Comparison of ENCODE assay signal across 8 mouse cellular contexts in genomic region chr4:62964844-62965496, GRCm38 (mm10). TPM values are rescaled to one million over a fixed set of nuclear protein-coding genes. Genes with fewer than 3 reads are reported as not detected.
DNase-seq lines count a peak whose midpoint lies in the region; ATAC-seq lines count a peak whose summit lies in the region.

No protein-coding gene starts in this region.

- no peaks in the 10 kb centered on the region for H3K4me1 ChIP-seq in hindbrain, embryonic 16.5 days (ENCODE audit: control insufficient read depth, insufficient read depth, low read depth, low read length)
- H3K4me1 ChIP-seq in midbrain, embryonic 15.5 days: peaks cover 12% of the 10 kb centered on the region

- no peaks in the 10 kb centered on the region for H3K9me3 ChIP-seq in hindbrain, embryonic 16.5 days (ENCODE audit: control insufficient read depth, low read length)
- H3K9me3 ChIP-seq in midbrain, embryonic 15.5 days: no peaks in the 10 kb centered on the region

- DNase-seq in cerebellum, adult 18-20 months: peak; percentile 5 to 11
- DNase-seq in cerebellum, adult 11 months: no peak
- peak; percentile 15 for DNase-seq in right cerebral cortex, postnatal 4 days
- no peak for DNase-seq in right cerebral cortex, adult 2 months (ENCODE audit: low spot score in 2 of 2)
- DNase-seq in layer of hippocampus, adult 11-12 months (ENCODE audit: low spot score): no peak

- peak overlapping the region; percentile 71 for H3K4me2 ChIP-seq in hindbrain, embryonic 16.5 days (ENCODE audit: low read length)
- peak overlapping the region; percentile 86 for H3K4me2 ChIP-seq in midbrain, embryonic 15.5 days

- ATAC-seq in hindbrain, embryonic 16.5 days: peak; percentile 66
- ATAC-seq in midbrain, embryonic 15.5 days (replicated peaks): peak; percentile 69
- ATAC-seq in erythroid progenitor cell, adult 5-6 weeks (replicated peaks; ENCODE audit: low FRiP score, poor library complexity, severe bottlenecking): no peak

- peak overlapping the region; percentile 90 for H3K27ac ChIP-seq in hindbrain, embryonic 16.5 days (ENCODE audit: low read depth, low read length)
- H3K27ac ChIP-seq in midbrain, embryonic 15.5 days: peak overlapping the region; percentile 90

- WGBS in hindbrain, embryonic 16.5 days: 2% methylated on average over 24 of the region's 52 CpGs
- WGBS in midbrain, embryonic 15.5 days: 1% methylated on average over 38 of the region's 52 CpGs

- no peaks in the 10 kb centered on the region for H3K36me3 ChIP-seq in hindbrain, embryonic 16.5 days (ENCODE audit: control insufficient read depth, insufficient read depth, low read length)
- no peaks in the 10 kb centered on the region for H3K36me3 ChIP-seq in midbrain, embryonic 15.5 days (replicated peaks)

- H3K27me3 ChIP-seq in hindbrain, embryonic 16.5 days (replicated peaks; ENCODE audit: control insufficient read depth, insufficient read depth, low read length): no peaks in the 10 kb centered on the region
- H3K27me3 ChIP-seq in midbrain, embryonic 15.5 days (replicated peaks): no peaks in the 10 kb centered on the region

- H3K9ac ChIP-seq in hindbrain, embryonic 16.5 days (ENCODE audit: low read depth, low read length): peak overlapping the region; percentile 100
- H3K9ac ChIP-seq in midbrain, embryonic 15.5 days: peak overlapping the region; percentile 95

- peak overlapping the region; percentile 92 for H3K4me3 ChIP-seq in hindbrain, embryonic 16.5 days (ENCODE audit: low read length)
- H3K4me3 ChIP-seq in midbrain, embryonic 15.5 days: peak overlapping the region; percentile 82

RNA-seq across cellular contexts. Expression of gene Zfp618, which starts 0.4 kb away (rescaled TPM):
- 22.9 and 29.6 TPM in 2 replicates for polyA plus RNA-seq in hindbrain, embryonic 16.5 days (2015; fragmentation: Nextera tagmentation; extraction: Ambion mirVana)
- 37.6 and 38.6 TPM in 2 replicates for polyA plus RNA-seq in midbrain, embryonic 15.5 days (2015; fragmentation: Nextera tagmentation; extraction: Ambion mirVana)
- total RNA-seq in erythroid progenitor cell, adult 5-6 weeks (2015; ENCODE audit: low replicate concordance): not detected in 2 replicates
- total RNA-seq in erythroid progenitor cell, adult 5-6 weeks (2017; ENCODE audit: low replicate concordance): not detected in 2 replicates

Comparison
In these comparisons a context has a peak if more than half of its experiments do, and no peak if none do; other contexts are left out.
1. DNase-seq: peak in cerebellum, adult 18-20 months (2 of 2) and right cerebral cortex, postnatal 4 days (single experiment); none in cerebellum, adult 11 months (single experiment), right cerebral cortex, adult 2 months (0 of 2) and layer of hippocampus, adult 11-12 months (single experiment).